9 mouse cellular contexts compared by ENCODE assay signal in the genomic region with DNA sequence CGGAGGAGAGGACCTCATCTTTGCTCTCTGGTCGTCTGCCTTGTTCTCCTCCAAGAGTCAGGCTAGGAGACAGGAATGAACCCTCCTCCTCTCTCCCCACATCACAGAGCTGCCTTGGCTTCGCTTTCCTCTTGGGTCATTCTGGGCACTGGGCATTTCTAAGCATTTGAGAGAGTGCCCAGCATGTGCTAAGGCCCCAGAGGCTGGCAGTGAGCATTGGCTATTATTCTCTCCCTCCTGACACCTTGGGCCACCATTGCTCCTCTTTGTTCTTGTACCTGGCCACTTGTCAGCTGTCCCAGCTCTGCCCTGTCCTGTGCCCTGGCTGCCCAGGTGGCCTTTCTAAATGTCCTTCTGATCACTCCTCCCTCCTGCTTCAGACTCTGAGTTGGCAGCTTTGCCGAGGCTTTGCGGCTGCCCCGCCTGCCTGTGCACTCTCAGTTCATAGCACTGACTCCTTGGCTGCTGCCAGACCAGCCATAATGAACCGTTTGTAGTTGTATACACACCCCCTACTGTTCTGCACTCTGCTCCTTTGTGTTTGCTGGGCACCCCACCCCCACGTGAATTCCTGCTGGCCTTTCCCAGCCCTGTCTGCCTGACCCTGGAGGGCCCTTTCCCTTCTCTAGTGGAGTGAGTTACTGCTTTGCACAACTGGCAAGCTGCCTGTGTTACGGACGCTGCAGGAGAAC.
A peak's percentile ranks its signal among the peaks of the same experiment; 100 is the strongest.
DNase-seq lines count a peak whose midpoint lies in the region; ATAC-seq and TF ChIP-seq lines count a peak whose summit lies in the region.
"Had no signal": no experiment of that assay in that cellular context is flagged by ENCODE, and none has a peak within 500 bp of the region (broad histone marks: within the 10 kb centered on the region; RNA-seq: fewer than 3 reads in every experiment).

No protein-coding gene starts in this region.

- ATAC-seq in embryonic facial prominence, embryonic 13.5 days (ENCODE audit: insufficient number of reproducible peaks, insufficient read depth, low FRiP score, low TSS enrichment, low read depth), result no peak
- peak; percentile 66 for ATAC-seq in heart, embryonic 15.5 days (replicated peaks; ENCODE audit: insufficient number of reproducible peaks, insufficient read depth, low FRiP score, low read depth)
- peak; percentile 90 for ATAC-seq in neural tube, embryonic 11.5 days (ENCODE audit: insufficient read depth, low FRiP score, low TSS enrichment)
- ATAC-seq in megakaryocyte, adult 5-6 weeks (ENCODE audit: poor library complexity, severe bottlenecking), result no peak

- H3K36me3 ChIP-seq in embryonic facial prominence, embryonic 13.5 days, result peaks cover 43% of the 10 kb centered on the region
- no peaks in the 10 kb centered on the region for H3K36me3 ChIP-seq in heart, embryonic 15.5 days
- H3K36me3 ChIP-seq in liver, adult 2 months (ENCODE audit: control insufficient read depth, insufficient read depth, low read length), result no peaks in the 10 kb centered on the region
- H3K36me3 ChIP-seq in neural tube, embryonic 11.5 days (ENCODE audit: control insufficient read depth, insufficient read depth, low read length), result no peaks in the 10 kb centered on the region

- no peak for TF ChIP-seq CTCF in liver, adult 2 months (IDR thresholded peaks at IDR 0.05; ENCODE audit: low read depth, low read length)

- no peaks in the 10 kb centered on the region for H3K27me3 ChIP-seq in embryonic facial prominence, embryonic 13.5 days
- H3K27me3 ChIP-seq in heart, embryonic 15.5 days, result no peaks in the 10 kb centered on the region
- H3K27me3 ChIP-seq in liver, adult 2 months (ENCODE audit: control insufficient read depth, insufficient read depth, low read length), result no peaks in the 10 kb centered on the region
- no peaks in the 10 kb centered on the region for H3K27me3 ChIP-seq in neural tube, embryonic 11.5 days (ENCODE audit: control insufficient read depth, insufficient read depth, low read length)

- DNase-seq in ovary, adult 18-20 months (ENCODE audit: low spot score), result peak; percentile 24
- no peak for DNase-seq in ovary, postnatal 10 days (ENCODE audit: low spot score)
- peak; percentile 78 for DNase-seq in kidney, postnatal 14 days
- DNase-seq in liver, adult 2 months (ENCODE audit: extremely low read depth, low read depth, low spot score), result peak; percentile 8
- peak; percentile 66 for DNase-seq in neural tube, embryonic 11.5 days (ENCODE audit: low spot score)

- H3K4me2 ChIP-seq in embryonic facial prominence, embryonic 13.5 days, result no peak overlapping the region
- H3K4me2 ChIP-seq in heart, embryonic 15.5 days, result no peak overlapping the region
- H3K4me2 ChIP-seq in neural tube, embryonic 11.5 days (ENCODE audit: low read depth), result no peak overlapping the region

- no peaks in the 10 kb centered on the region for H3K79me2 ChIP-seq in liver, adult 2 months (ENCODE audit: control insufficient read depth, insufficient read depth, low read length)

- H3K4me1 ChIP-seq in embryonic facial prominence, embryonic 13.5 days, result peaks cover 9% of the 10 kb centered on the region
- peaks cover 43% of the 10 kb centered on the region for H3K4me1 ChIP-seq in heart, embryonic 15.5 days (replicated peaks)
- no peaks in the 10 kb centered on the region for H3K4me1 ChIP-seq in liver, adult 2 months (ENCODE audit: control insufficient read depth, insufficient read depth, low read length)
- H3K4me1 ChIP-seq in neural tube, embryonic 11.5 days (ENCODE audit: control insufficient read depth, insufficient read depth, low read length), result peaks cover 12% of the 10 kb centered on the region

- no peak overlapping the region for H3K4me3 ChIP-seq in embryonic facial prominence, embryonic 13.5 days
- no peak overlapping the region for H3K4me3 ChIP-seq in heart, embryonic 15.5 days
- H3K4me3 ChIP-seq in liver, adult 2 months (ENCODE audit: insufficient read depth, low read depth, low read length), result no peak overlapping the region
- no peak overlapping the region for H3K4me3 ChIP-seq in neural tube, embryonic 11.5 days (ENCODE audit: low read depth, low read length)

- 38% methylated on average over 10 of the region's 10 CpGs for WGBS in embryonic facial prominence, embryonic 13.5 days
- 38% methylated on average over 10 of the region's 10 CpGs for WGBS in heart, embryonic 15.5 days
- WGBS in liver, adult 2 months, result 45% methylated on average over 10 of the region's 10 CpGs
- 11% methylated on average over 10 of the region's 10 CpGs for WGBS in neural tube, embryonic 11.5 days

- H3K27ac ChIP-seq in embryonic facial prominence, embryonic 13.5 days, result peak overlapping the region; percentile 39; the same call in 1 of the 2 replicates
- H3K27ac ChIP-seq in heart, embryonic 15.5 days, result peak overlapping the region; percentile 60
- H3K27ac ChIP-seq in liver, adult 2 months (replicated peaks; ENCODE audit: insufficient read depth, low read depth, low read length), result no peak overlapping the region
- peak overlapping the region; percentile 78 for H3K27ac ChIP-seq in neural tube, embryonic 11.5 days (ENCODE audit: low read depth, low read length)
- H3K27ac ChIP-seq: macrophage had no signal

- TF ChIP-seq POLR2A in liver, adult 2 months (IDR thresholded peaks at IDR 0.05; ENCODE audit: extremely low read depth, insufficient read depth, low read length), result no peak

- 0 out of 2 replicates have a peak overlapping the region, but pooled peaks have one; percentile 1 for H3K9ac ChIP-seq in embryonic facial prominence, embryonic 13.5 days
- H3K9ac ChIP-seq in heart, embryonic 15.5 days, result peak overlapping the region; percentile 32; the same call in 1 of the 2 replicates
- no peak overlapping the region for H3K9ac ChIP-seq in liver, adult 2 months (ENCODE audit: low read depth, low read length)
- peak overlapping the region; percentile 30; the same call in 1 of the 2 replicates for H3K9ac ChIP-seq in neural tube, embryonic 11.5 days (ENCODE audit: low read length)

- no peaks in the 10 kb centered on the region for H3K9me3 ChIP-seq in embryonic facial prominence, embryonic 13.5 days
- H3K9me3 ChIP-seq in heart, embryonic 15.5 days (replicated peaks), result no peaks in the 10 kb centered on the region
- H3K9me3 ChIP-seq in neural tube, embryonic 11.5 days (ENCODE audit: control insufficient read depth, low read length), result no peaks in the 10 kb centered on the region

Comparison
In these comparisons a context has a peak if more than half of its experiments do, and no peak if none do; other contexts are left out.
1. ATAC-seq: peak in heart, embryonic 15.5 days (single experiment) and neural tube, embryonic 11.5 days (single experiment); none in embryonic facial prominence, embryonic 13.5 days (single experiment) and megakaryocyte, adult 5-6 weeks (single experiment).